Mouse (Mus musculus) heart, postnatal 0 days (tissue): ENCODE measurements at regions not wholly inside any gene's neighbourhood (a gene's known extent, or its start where the extent isn't known, plus 50 kb on each side); places are given as distances from the start of the nearest gene placed in this dataset.

Source experiments
- ATAC-seq: fragments of 200-750 bp; cut with Nextera tagmentation; 2 replicates; pipeline ENCODE4 v1.8.0; 2017; ENCODE audit warnings: low read depth, moderate number of reproducible peaks, moderate library complexity; ENCODE audit not compliant: insufficient read depth
- DNase-seq: peaks from one replicate; pipeline ENCODE4 v3.0.0-alpha.2; 2016; ENCODE audit warnings: low spot score
- H3K27ac ChIP-seq: fragments of 300-500 bp; sonication (generic); 2 replicates; pipeline ENCODE4 v1.5.1; 2014; ENCODE audit warnings: low read depth, mild to moderate bottlenecking
- H3K27me3 ChIP-seq: fragments of 300-500 bp; sonication (generic); 2 replicates; pipeline ENCODE4 v1.6.1; 2014; ENCODE audit warnings: low read length, mixed read lengths; ENCODE audit not compliant: control insufficient read depth, insufficient read depth
- H3K36me3 ChIP-seq: fragments of 300-500 bp; sonication (generic); replicated peaks from 2 replicates; pipeline ENCODE4 v1.6.1; 2014; ENCODE audit warnings: low read length, mixed read lengths; ENCODE audit not compliant: control insufficient read depth, insufficient read depth
- H3K4me1 ChIP-seq: fragments of 300-500 bp; sonication (generic); 2 replicates; pipeline ENCODE4 v1.6.1; 2014; ENCODE audit warnings: antibody characterized with exemption; ENCODE audit not compliant: control insufficient read depth, insufficient read depth
- H3K4me2 ChIP-seq: fragments of 300-500 bp; sonication (generic); 2 replicates; pipeline ENCODE4 v1.6.1; 2014; ENCODE audit warnings: low read depth, mild to moderate bottlenecking, low read length, moderate library complexity
- H3K4me3 ChIP-seq: fragments of 300-500 bp; sonication (generic); 2 replicates; pipeline ENCODE4 v1.5.1; 2014; ENCODE audit warnings: low read depth, low read length
- H3K9ac ChIP-seq: fragments of 300-500 bp; sonication (generic); replicated peaks from 2 replicates; pipeline ENCODE4 v1.6.1; 2014; ENCODE audit warnings: low read depth, low read length, mixed read lengths
- H3K9me3 ChIP-seq: fragments of 300-500 bp; sonication (generic); replicated peaks from 2 replicates; pipeline ENCODE4 v1.6.1; 2016; ENCODE audit warnings: low read length; ENCODE audit not compliant: control insufficient read depth
- CTCF ChIP-seq: IDR thresholded peaks from 2 replicates; pipeline ENCODE4 v1.5.1; 2016; ENCODE audit warnings: antibody characterized with exemption, control low read depth, low read depth
- EP300 ChIP-seq: IDR thresholded peaks from 2 replicates; pipeline ENCODE4 v1.6.1; 2016; ENCODE audit warnings: antibody characterized with exemption, low read depth
- WGBS: fragments of 180-500 bp; shearing (Covaris S2); extraction: QIAGEN DNeasy Blood & Tissue Kit; methylation state at CpG from one replicate; pipeline ENCODE4 v1.1.7; 2014; 5-methylcytosine and 5-hydroxymethylcytosine counted together

DNA sequence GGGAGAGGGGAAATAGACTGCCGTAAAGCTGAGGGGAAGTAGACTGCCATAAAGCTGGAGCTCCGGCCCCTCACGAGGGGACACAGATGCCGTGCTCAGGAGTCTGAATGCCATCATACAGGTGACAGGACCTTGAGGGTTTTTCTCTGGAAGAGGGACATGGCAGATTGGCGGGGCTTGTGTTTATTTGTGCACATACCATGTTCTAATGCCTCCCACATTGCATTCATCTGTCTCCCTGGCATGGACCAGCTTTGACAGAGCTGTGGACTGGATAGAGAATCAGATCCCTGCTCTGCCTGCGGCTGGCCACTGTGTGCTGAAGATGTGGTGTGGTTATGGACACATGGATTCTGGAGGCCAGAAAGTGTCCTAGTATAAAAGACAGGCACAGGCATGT is 95.3 kb upstream of the Zc3h12a start:
- no peak overlapping the region for H3K4me3 ChIP-seq
- H3K9ac ChIP-seq: no peak overlapping the region
- no peak for TF ChIP-seq EP300
- no peak for TF ChIP-seq CTCF
- no peak overlapping the region for H3K4me2 ChIP-seq
- H3K9me3 ChIP-seq: 0 out of 2 replicates have a peak, but pooled peaks cover 6% of the 10 kb centered on the region
- no peaks in the 10 kb centered on the region for H3K36me3 ChIP-seq
- H3K4me1 ChIP-seq: no peaks in the 10 kb centered on the region
- no peak overlapping the region for H3K27ac ChIP-seq
- WGBS: 75% methylated on average over 6 of the region's 6 CpGs
- ATAC-seq (no peak), DNase-seq (no peak)
- no peaks in the 10 kb centered on the region for H3K27me3 ChIP-seq

DNA sequence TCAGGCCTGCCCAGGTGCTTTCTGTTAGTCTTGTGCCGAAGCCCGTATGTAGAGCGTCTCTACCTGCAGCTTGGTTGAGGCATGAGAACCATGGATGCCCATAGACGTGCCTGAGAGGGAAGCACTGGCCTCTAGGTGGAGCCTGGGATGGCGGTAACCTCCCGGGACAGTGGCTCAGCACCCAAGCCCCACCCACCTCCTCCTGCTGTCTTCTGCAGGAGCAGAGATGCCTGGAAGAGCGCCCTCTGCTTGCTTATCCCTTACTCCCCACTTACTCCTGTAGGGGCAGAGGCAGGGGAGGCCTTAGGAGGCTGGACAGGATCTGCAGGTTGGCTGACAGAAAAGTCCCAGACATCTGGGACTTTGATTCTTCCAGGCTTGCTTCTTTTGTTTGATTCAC is 92.7 kb upstream of the Zc3h12a start:
- H3K36me3 ChIP-seq: no peaks in the 10 kb centered on the region
- H3K27ac ChIP-seq: no peak overlapping the region
- DNase-seq (no peak), ATAC-seq (no peak)
- no peaks in the 10 kb centered on the region for H3K4me1 ChIP-seq
- H3K27me3 ChIP-seq: no peaks in the 10 kb centered on the region
- no peak for TF ChIP-seq EP300
- peaks cover 8% of the 10 kb centered on the region; the same call in 1 of the 2 replicates for H3K9me3 ChIP-seq
- H3K9ac ChIP-seq: no peak overlapping the region
- 29% methylated on average over 7 of the region's 7 CpGs for WGBS
- no peak overlapping the region for H3K4me2 ChIP-seq
- no peak overlapping the region for H3K4me3 ChIP-seq

- WGBS: 68% methylated on average over 5 of the region's 5 CpGs
- Histone ChIP-seq H3K36me3 (no peaks in the 10 kb centered on the region), H3K27me3 (no peaks in the 10 kb centered on the region)
Measured at GRCm38 (mm10) chr4:125219209-125219608, 91.6 kb upstream of the Zc3h12a start.

DNA sequence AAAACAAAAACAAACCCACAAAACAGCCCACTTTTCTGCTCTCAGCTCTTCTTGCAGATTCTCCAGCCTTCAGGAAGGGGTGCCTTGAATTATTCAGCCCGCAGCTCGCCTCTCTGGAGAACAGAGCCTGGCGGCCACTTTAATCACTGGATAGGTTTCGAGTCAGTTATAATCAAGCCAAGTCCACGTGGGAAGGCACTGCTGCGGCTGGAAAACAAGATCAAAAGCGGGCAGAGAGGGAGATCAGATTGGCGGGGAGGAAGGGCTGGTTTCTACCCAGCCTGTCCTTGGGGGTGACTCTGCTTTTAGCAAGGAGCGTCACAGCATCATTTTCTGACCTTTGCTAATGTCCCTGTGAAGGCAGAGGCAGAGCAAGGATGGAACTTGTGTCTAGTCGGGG is 86.7 kb upstream of the Zc3h12a start:
- peaks cover 8% of the 10 kb centered on the region; the same call in 1 of the 2 replicates for H3K9me3 ChIP-seq

More at GRCm38 (mm10) chr4:125219209-125219608, 91.6 kb upstream of the Zc3h12a start:
- Histone ChIP-seq H3K27ac (no peak overlapping the region), H3K9me3 (peaks cover 8% of the 10 kb centered on the region; the same call in 1 of the 2 replicates), H3K4me2 (no peak overlapping the region), H3K9ac (no peak overlapping the region), H3K4me3 (no peak overlapping the region), H3K4me1 (no peaks in the 10 kb centered on the region)
- TF ChIP-seq EP300 (no peak), CTCF (no peak)
- DNase-seq (no peak), ATAC-seq (no peak)

DNA sequence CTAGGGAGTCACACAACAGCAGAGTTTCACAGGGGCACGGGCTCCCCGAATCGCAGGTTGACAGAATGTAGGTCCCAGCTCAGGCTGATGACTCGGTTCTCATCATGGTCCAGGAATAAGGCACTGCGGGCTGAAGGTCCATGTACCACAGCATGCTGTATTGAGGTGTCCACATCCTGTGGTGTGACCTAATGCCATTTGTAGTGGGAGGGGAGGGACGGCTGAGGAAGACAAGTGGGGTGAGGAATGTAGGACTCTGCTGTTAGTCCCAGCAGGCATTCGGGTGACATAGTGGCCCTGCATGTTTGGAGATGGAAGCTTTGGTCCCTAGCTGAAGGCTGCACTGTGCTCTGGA is 84.5 kb upstream of the Zc3h12a start:
- Histone ChIP-seq H3K9ac (no peak overlapping the region), H3K27ac (no peak overlapping the region), H3K9me3 (peaks cover 8% of the 10 kb centered on the region; the same call in 1 of the 2 replicates), H3K4me1 (no peaks in the 10 kb centered on the region), H3K4me2 (no peak overlapping the region), H3K4me3 (no peak overlapping the region), H3K36me3 (no peaks in the 10 kb centered on the region), H3K27me3 (no peaks in the 10 kb centered on the region)
- TF ChIP-seq EP300 (no peak), CTCF (no peak)
- 13% methylated on average over 7 of the region's 7 CpGs for WGBS
- DNase-seq: no peak
- no peak for ATAC-seq

More for the DNA sequence above, 86.7 kb upstream of the Zc3h12a start:
- Histone ChIP-seq H3K4me3 (no peak overlapping the region), H3K4me2 (no peak overlapping the region), H3K4me1 (no peaks in the 10 kb centered on the region), H3K9ac (no peak overlapping the region), H3K36me3 (no peaks in the 10 kb centered on the region), H3K27ac (no peak overlapping the region), H3K27me3 (no peaks in the 10 kb centered on the region)
- no peak for ATAC-seq
- no peak for DNase-seq
- TF ChIP-seq CTCF (no peak), EP300 (no peak)
- 62% methylated on average over 10 of the region's 10 CpGs for WGBS

DNA sequence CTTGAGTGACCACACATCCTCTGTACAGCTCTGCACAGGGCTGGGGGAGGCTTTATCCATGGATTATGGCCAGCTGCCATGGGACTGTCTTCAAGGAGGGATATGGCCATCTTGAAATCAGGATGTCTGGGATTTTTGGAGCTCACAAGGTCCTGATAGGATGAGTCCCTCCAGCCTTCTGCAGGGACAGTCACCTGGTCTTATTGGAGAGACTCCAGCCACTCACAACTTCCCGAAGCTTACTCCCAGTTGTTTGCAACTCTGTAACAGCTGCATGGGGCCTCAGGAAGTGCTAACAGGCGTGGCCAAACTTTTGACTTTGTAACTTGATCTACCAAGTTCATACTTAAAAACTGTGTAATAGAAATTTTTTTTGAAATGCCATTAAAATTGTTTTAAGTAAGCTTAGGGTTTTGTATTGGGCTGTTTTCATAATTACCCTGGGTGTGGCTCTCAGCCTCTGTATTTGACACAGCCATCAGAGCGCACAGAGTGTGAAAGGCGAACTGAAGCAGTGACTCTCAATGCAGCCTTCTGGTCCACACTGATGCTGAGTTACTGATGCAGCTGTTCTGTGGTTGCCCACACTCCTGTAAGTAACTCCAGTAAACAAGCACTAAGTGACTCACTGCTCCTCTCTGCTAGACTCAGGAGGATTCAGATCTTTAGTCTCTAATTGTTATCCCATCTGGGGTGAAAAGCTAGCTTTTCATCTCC is 84.0 kb upstream of the Zc3h12a start:
- no peaks in the 10 kb centered on the region for H3K36me3 ChIP-seq
- TF ChIP-seq CTCF: no peak
- TF ChIP-seq EP300: no peak
- no peak for DNase-seq
- ATAC-seq: peak; percentile 27; the same call in 1 of the 2 replicates
- no peak overlapping the region for H3K4me3 ChIP-seq
- H3K9me3 ChIP-seq: peaks cover 8% of the 10 kb centered on the region; the same call in 1 of the 2 replicates
- no peaks in the 10 kb centered on the region for H3K4me1 ChIP-seq
- WGBS: 27% methylated on average over 4 of the region's 4 CpGs
- H3K9ac ChIP-seq: no peak overlapping the region
- H3K27ac ChIP-seq: no peak overlapping the region
- H3K27me3 ChIP-seq: no peaks in the 10 kb centered on the region
- H3K4me2 ChIP-seq: no peak overlapping the region
